Mouse (Mus musculus): ENCODE measurements around the gene Upb1. TPM values are rescaled to one million over a fixed set of nuclear protein-coding genes. Genes with fewer than 3 reads are reported as not detected.

The Upb1 gene
- total and polyA plus RNA-seq, 3 experiments, result 0.70 to 0.89 (median 0.70) TPM

GRCm38 (mm10) chr10:75438132-75438810 is 37.4 kb downstream of the Upb1 start:
- peak; percentile 70 to 73 for DNase-seq
- WGBS, result 55% methylated on average over 13 of the region's 13 CpGs
- Histone ChIP-seq H3K36me3 (ENCODE audit: control insufficient read depth, insufficient read depth, low read length) (no peaks in the 10 kb centered on the region), H3K4me1 (ENCODE audit: control insufficient read depth, insufficient read depth, low read length) (peaks cover 5% of the 10 kb centered on the region), H3K9ac (ENCODE audit: low read depth, low read length) (no peak overlapping the region), H3K79me2 (replicated peaks; ENCODE audit: control insufficient read depth, insufficient read depth, low read length) (no peaks in the 10 kb centered on the region), H3K27ac (peak overlapping the region; percentile 19), H3K27me3 (ENCODE audit: control insufficient read depth, insufficient read depth, low read length) (no peaks in the 10 kb centered on the region), H3K4me3 (no peak overlapping the region)
- TF ChIP-seq POLR2A (IDR thresholded peaks at IDR 0.05; ENCODE audit: insufficient read depth, low read depth, low read length), result no peak
- peak; percentile 17; the same call in 1 of the 2 replicates for TF ChIP-seq CTCF (IDR thresholded peaks at IDR 0.05)
- intact Hi-C loops (cut with DNase I), result loop anchor here (5.0 kb wide), 1 partner anchor 46 kb away; no protein-coding TSS in a partner anchor

DNA sequence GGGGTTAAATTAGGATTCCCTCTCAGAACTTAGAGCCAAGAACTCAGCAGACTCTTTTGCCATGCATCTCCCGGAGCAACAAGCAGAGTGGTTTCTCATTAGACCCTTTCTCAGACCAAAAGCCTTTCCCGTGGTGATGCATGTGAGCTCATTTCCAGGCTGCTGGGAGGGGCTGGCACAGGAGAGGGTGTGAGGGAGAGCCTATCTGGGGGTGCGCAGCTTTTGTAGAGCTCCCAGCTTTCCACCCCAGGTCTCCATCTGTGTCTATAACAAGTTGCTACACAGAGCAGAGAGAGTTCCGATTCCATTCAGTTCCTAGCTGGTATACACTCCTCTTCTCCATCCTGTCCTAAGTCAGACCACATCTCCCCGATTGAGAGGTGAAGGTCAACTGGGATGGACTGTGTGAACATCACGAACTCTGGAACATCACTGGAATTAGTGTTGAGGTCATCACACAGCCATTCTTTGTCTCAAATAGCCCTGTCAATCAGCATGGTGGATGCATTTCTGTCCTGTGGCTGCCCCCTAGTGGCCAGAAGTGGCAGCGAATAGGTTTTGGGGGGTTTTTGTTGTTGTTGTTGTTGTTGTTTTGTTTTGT is 38.4 kb downstream of the Upb1 start:
- Histone ChIP-seq H3K79me2 (replicated peaks; ENCODE audit: control insufficient read depth, insufficient read depth, low read length) (no peaks in the 10 kb centered on the region), H3K4me1 (ENCODE audit: control insufficient read depth, insufficient read depth, low read length) (peaks cover 5% of the 10 kb centered on the region), H3K36me3 (ENCODE audit: control insufficient read depth, insufficient read depth, low read length) (no peaks in the 10 kb centered on the region), H3K4me3 (no peak overlapping the region), H3K27me3 (ENCODE audit: control insufficient read depth, insufficient read depth, low read length) (no peaks in the 10 kb centered on the region), H3K9ac (ENCODE audit: low read depth, low read length) (no peak overlapping the region), H3K27ac (0 out of 2 replicates have a peak overlapping the region, but pooled peaks have one; percentile 9)
- TF ChIP-seq EP300 (IDR thresholded peaks at IDR 0.05; ENCODE audit: insufficient read depth, low read depth, low read length), result 0 out of 2 replicates have a peak, but pooled peaks have one; percentile 9
- TF ChIP-seq CTCF (IDR thresholded peaks at IDR 0.05), result peak; percentile 90
- TF ChIP-seq POLR2A (IDR thresholded peaks at IDR 0.05; ENCODE audit: insufficient read depth, low read depth, low read length), result no peak
- WGBS, result 26% methylated on average over 7 of the region's 7 CpGs
- peak in 1 of 2 experiments; percentile 62 for DNase-seq
- intact Hi-C loops (cut with DNase I), result loop anchor here (1.0 to 5.0 kb wide), 2 partner anchors 47 to 184 kb away; no protein-coding TSS in a partner anchor

- Histone ChIP-seq H3K36me3 (ENCODE audit: control insufficient read depth, insufficient read depth, low read length) (no peaks in the 10 kb centered on the region), H3K27me3 (ENCODE audit: control insufficient read depth, insufficient read depth, low read length) (no peaks in the 10 kb centered on the region), H3K9ac (ENCODE audit: low read depth, low read length) (no peak overlapping the region), H3K4me1 (ENCODE audit: control insufficient read depth, insufficient read depth, low read length) (peaks cover 5% of the 10 kb centered on the region), H3K79me2 (replicated peaks; ENCODE audit: control insufficient read depth, insufficient read depth, low read length) (no peaks in the 10 kb centered on the region), H3K4me3 (no peak overlapping the region), H3K27ac (no peak overlapping the region)
- no peak for DNase-seq
- no peak for TF ChIP-seq POLR2A (IDR thresholded peaks at IDR 0.05; ENCODE audit: insufficient read depth, low read depth, low read length)
- TF ChIP-seq EP300 (IDR thresholded peaks at IDR 0.05; ENCODE audit: insufficient read depth, low read depth, low read length), result no peak
- TF ChIP-seq CTCF (IDR thresholded peaks at IDR 0.05), result no peak
- 96% methylated on average over 3 of the region's 3 CpGs for WGBS
- intact Hi-C loops (cut with DNase I), result loop anchor here (1.0 kb wide), 1 partner anchor 46 kb away; no protein-coding TSS in a partner anchor
These were observed 39.8 kb downstream of the Upb1 start for GRCm38 (mm10) chr10:75440756-75441155.

DNA sequence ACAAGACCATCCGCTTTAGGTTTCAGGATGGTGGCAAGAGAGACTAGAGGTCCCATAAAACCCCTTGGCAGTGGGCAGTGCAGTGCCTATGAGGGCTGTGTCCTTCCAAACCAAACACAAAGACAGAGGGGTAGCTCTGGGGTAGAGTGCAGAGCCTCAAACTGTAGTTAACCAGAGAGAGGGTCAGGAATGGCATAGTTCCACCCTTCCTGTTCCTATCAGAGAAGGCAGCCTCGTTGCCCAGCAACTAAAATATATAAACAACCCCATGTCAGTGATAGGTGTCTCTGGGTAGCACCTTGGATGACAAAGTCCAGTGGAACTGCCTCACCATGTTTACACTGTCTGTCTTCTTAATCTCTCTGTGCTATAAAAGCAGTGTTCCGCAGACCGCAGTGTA is 40.9 kb downstream of the Upb1 start:
- 56% methylated on average over 4 of the region's 4 CpGs for WGBS

GRCm38 (mm10) chr10:75443017-75443416 is 42.1 kb downstream of the Upb1 start:
- H3K36me3 ChIP-seq (ENCODE audit: control insufficient read depth, insufficient read depth, low read length), result no peaks in the 10 kb centered on the region
- DNase-seq, result no peak
- H3K27ac ChIP-seq, result no peak overlapping the region
- intact Hi-C loops (cut with DNase I), result no loop called here
- H3K4me3 ChIP-seq, result no peak overlapping the region
- TF ChIP-seq EP300 (IDR thresholded peaks at IDR 0.05; ENCODE audit: insufficient read depth, low read depth, low read length) (no peak), CTCF (IDR thresholded peaks at IDR 0.05) (peak; percentile 43)
- H3K9ac ChIP-seq (ENCODE audit: low read depth, low read length), result no peak overlapping the region
- 93% methylated on average over 4 of the region's 4 CpGs for WGBS
- no peaks in the 10 kb centered on the region for H3K27me3 ChIP-seq (ENCODE audit: control insufficient read depth, insufficient read depth, low read length)
- H3K79me2 ChIP-seq (replicated peaks; ENCODE audit: control insufficient read depth, insufficient read depth, low read length), result no peaks in the 10 kb centered on the region
- H3K4me1 ChIP-seq (ENCODE audit: control insufficient read depth, insufficient read depth, low read length), result peaks cover 3% of the 10 kb centered on the region

More for the DNA sequence above, 40.9 kb downstream of the Upb1 start:
- Histone ChIP-seq H3K4me1 (ENCODE audit: control insufficient read depth, insufficient read depth, low read length) (peaks cover 4% of the 10 kb centered on the region), H3K27ac (no peak overlapping the region), H3K27me3 (ENCODE audit: control insufficient read depth, insufficient read depth, low read length) (no peaks in the 10 kb centered on the region), H3K4me3 (no peak overlapping the region), H3K9ac (ENCODE audit: low read depth, low read length) (no peak overlapping the region), H3K36me3 (ENCODE audit: control insufficient read depth, insufficient read depth, low read length) (no peaks in the 10 kb centered on the region), H3K79me2 (replicated peaks; ENCODE audit: control insufficient read depth, insufficient read depth, low read length) (no peaks in the 10 kb centered on the region)
- TF ChIP-seq POLR2A (IDR thresholded peaks at IDR 0.05; ENCODE audit: insufficient read depth, low read depth, low read length), result no peak
- TF ChIP-seq CTCF (IDR thresholded peaks at IDR 0.05), result no peak
- TF ChIP-seq EP300 (IDR thresholded peaks at IDR 0.05; ENCODE audit: insufficient read depth, low read depth, low read length), result no peak
- no peak for DNase-seq
- intact Hi-C loops (cut with DNase I), result loop anchor here (1.0 kb wide), 1 partner anchor 45 kb away; no protein-coding TSS in a partner anchor

All from heart, adult 2 months (tissue).